Mouse (Mus musculus) hindbrain, embryonic 14.5 days (tissue): Measurements from ENCODE around the gene Tnfrsf21. TPM values are rescaled to one million over a fixed set of nuclear protein-coding genes. Genes with fewer than 3 reads are reported as not detected.

Experiments
- ATAC-seq: fragments of 200-750 bp; cut with Nextera tagmentation; 2 replicates; pipeline ENCODE4 v1.8.0; 2017; ENCODE audit warnings: moderate number of reproducible peaks, mild to moderate bottlenecking, moderate TSS enrichment, moderate library complexity; ENCODE audit not compliant: low FRiP score
- DNase-seq: peaks from one replicate; pipeline ENCODE4 v3.0.0-alpha.2; 2015; ENCODE audit warnings: low spot score
- H3K27ac ChIP-seq: fragments of 300-500 bp; sonication (generic); 2 replicates; pipeline ENCODE4 v1.5.1; 2014; ENCODE audit warnings: mild to moderate bottlenecking, moderate library complexity
- H3K27me3 ChIP-seq: fragments of 300-500 bp; sonication (generic); 2 replicates; pipeline ENCODE4 v1.6.1; 2014; ENCODE audit warnings: mild to moderate bottlenecking, low read length, mixed read lengths; ENCODE audit not compliant: control insufficient read depth, insufficient read depth
- H3K36me3 ChIP-seq: fragments of 300-500 bp; sonication (generic); replicated peaks from 2 replicates; pipeline ENCODE4 v1.6.1; 2014; ENCODE audit not compliant: control insufficient read depth, insufficient read depth
- H3K4me1 ChIP-seq: fragments of 300-500 bp; sonication (generic); replicated peaks from 2 replicates; pipeline ENCODE4 v1.6.1; 2014; ENCODE audit warnings: antibody characterized with exemption, low read length, mixed read lengths; ENCODE audit not compliant: control insufficient read depth, insufficient read depth
- H3K4me2 ChIP-seq: fragments of 300-500 bp; sonication (generic); replicated peaks from 2 replicates; pipeline ENCODE4 v1.6.1; 2014; ENCODE audit warnings: mild to moderate bottlenecking, moderate library complexity
- H3K4me3 ChIP-seq: fragments of 300-500 bp; sonication (generic); replicated peaks from 2 replicates; pipeline ENCODE4 v1.5.1; 2014; ENCODE audit warnings: mild to moderate bottlenecking, low read length
- H3K9ac ChIP-seq: fragments of 300-500 bp; sonication (generic); 2 replicates; pipeline ENCODE4 v1.6.1; 2014
- H3K9me3 ChIP-seq: fragments of 300-500 bp; sonication (generic); 2 replicates; pipeline ENCODE4 v1.6.1; 2016; ENCODE audit warnings: low read length; ENCODE audit not compliant: control insufficient read depth
- WGBS: fragments of 180-500 bp; shearing (Covaris S2); extraction: QIAGEN DNeasy Blood & Tissue Kit; methylation state at CpG from one replicate; pipeline ENCODE4 v1.1.7; 2014; 5-methylcytosine and 5-hydroxymethylcytosine counted together
- polyA plus RNA-seq: library from polyadenylated mRNA; unstranded; fragments of >200 nt; fragmentation: Nextera tagmentation; extraction: Ambion mirVana; gene quantifications from 2 replicates; pipeline ENCODE4 v1.2.1, GENCODE M21; 2014

The Tnfrsf21 gene
- polyA plus RNA-seq, 1 experiment from 2014 or later = 80.7 TPM

DNA sequence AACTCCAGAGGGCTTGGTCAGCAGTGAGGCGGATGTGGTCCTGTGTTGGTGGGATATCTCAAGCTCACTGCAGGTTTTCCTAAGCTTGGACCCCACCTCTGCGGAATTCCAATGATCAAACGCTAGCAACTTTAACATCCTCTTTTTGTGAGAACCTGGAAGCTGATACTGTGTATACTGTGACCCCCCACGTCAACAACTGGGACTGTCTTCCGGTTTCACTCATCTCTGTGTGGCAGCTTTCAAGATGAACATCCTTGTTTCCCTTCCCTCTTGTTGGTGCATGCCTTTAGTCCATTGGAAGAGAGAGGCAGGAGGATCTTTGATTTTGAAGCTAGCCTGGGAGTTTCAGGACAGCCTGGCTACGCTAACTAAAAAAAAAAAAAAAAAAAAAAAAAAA is 73.1 kb downstream of the Tnfrsf21 start:
- ATAC-seq = no peak
- 94% methylated on average over 6 of the region's 6 CpGs for WGBS
- Histone ChIP-seq H3K36me3 (peaks cover 54% of the 10 kb centered on the region), H3K4me1 (no peaks in the 10 kb centered on the region), H3K4me3 (no peak overlapping the region), H3K9me3 (no peaks in the 10 kb centered on the region), H3K9ac (no peak overlapping the region), H3K4me2 (no peak overlapping the region), H3K27ac (no peak overlapping the region), H3K27me3 (no peaks in the 10 kb centered on the region)
- DNase-seq = no peak

DNA sequence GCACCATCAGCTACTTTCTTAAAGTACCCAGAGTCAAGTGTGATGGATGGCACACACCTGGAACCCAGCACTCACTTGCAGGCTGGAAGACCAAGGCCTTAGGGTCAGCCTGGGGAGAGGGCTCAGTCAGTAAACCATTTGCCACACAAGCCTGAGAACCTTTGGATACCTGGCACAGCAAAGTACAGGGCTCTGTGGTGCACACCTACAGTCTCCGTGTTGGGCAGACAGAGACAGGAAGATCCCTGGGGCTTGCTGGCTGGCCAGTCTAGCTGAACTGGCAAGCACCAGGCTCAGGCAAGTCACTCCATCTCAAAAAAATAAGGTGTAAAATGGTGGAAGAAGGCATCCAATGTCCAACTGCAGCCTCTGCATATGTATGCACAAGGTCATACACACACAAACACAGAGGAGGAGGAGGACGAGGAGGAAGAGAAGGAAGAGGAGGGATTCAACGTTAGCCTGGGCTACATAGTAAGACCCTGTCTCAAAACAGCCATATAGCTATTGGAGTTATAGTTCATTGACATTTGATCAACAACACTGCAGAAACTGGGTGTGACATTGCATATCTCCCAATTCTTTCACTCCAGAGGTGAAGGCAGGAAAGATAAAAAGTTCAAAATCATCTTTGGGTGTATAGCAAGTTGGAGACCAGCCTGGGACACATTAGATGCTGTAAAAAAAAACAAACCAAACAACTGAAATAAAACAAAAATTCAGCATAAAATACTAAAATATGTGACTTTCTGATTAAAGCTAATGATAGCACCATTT is 74.8 kb downstream of the Tnfrsf21 start:
- H3K36me3 ChIP-seq = peaks cover 43% of the 10 kb centered on the region
- H3K9me3 ChIP-seq = no peaks in the 10 kb centered on the region
- 90% methylated on average over 3 of the region's 3 CpGs for WGBS
- DNase-seq = no peak
- ATAC-seq = no peak
- H3K4me1 ChIP-seq = no peaks in the 10 kb centered on the region
- no peak overlapping the region for H3K9ac ChIP-seq
- H3K4me2 ChIP-seq = no peak overlapping the region
- H3K4me3 ChIP-seq = no peak overlapping the region
- H3K27me3 ChIP-seq = no peaks in the 10 kb centered on the region
- no peak overlapping the region for H3K27ac ChIP-seq

DNA sequence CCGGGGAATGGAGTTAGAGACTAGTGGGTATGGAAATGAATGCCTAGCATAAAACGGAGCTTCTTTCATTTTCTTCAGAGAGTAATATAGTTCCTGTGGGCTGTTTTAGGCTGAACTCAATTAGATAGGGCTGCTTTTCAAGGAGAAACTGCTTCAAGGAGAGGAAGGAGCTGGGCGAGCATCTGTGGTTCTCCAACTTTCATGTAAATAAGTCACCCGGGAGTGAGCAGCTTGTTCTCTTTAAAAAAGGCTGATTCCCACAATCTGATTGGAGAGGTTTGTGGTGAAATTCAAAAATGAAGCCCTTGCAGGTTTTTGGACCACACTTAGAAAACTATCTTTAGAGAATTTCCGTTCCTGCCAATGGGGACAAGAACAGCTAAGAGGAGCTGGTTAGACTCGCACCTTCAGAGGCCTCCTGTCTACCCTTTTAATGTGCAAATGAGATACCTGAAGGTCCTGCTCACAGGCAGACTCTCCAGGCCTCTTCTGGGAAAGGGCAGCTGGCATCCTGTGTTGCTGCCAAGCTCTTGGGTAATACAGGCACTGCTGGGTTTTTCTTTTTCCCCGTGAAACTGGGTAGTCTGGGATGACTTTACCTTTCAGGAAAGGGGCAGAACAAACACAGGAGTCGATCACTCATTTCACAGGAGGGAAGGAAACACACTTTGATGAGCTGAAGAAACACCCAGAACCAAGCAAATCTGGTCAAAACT is 76.1 kb downstream of the Tnfrsf21 start:
- DNase-seq (no peak), ATAC-seq (no peak)
- no peak overlapping the region for H3K27ac ChIP-seq
- no peaks in the 10 kb centered on the region for H3K9me3 ChIP-seq
- H3K4me3 ChIP-seq = no peak overlapping the region
- no peak overlapping the region for H3K4me2 ChIP-seq
- no peaks in the 10 kb centered on the region for H3K4me1 ChIP-seq
- 47% methylated on average over 8 of the region's 8 CpGs for WGBS
- peaks cover 34% of the 10 kb centered on the region for H3K36me3 ChIP-seq
- H3K9ac ChIP-seq = no peak overlapping the region
- H3K27me3 ChIP-seq = no peaks in the 10 kb centered on the region

DNA sequence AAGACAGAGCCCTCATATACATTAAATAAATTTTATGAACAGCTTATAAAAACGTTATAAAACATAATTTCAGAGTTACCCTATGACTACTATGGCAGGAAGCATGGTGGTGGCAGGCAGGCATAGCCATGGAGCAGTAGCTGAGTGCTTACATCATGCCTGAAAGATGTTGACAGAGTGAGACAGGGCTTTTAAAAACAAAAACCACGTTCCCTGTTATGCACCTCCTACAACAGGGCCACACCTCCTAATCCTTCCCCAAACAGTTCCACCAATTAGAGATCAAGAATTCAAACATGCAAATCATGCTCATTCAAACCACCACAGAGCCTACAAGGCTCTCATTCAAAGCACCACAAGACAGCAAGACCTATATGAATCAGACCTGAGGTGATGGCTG is 77.9 kb downstream of the Tnfrsf21 start:
- WGBS = 47% methylated on average over 2 of the region's 2 CpGs
- Histone ChIP-seq H3K9me3 (no peaks in the 10 kb centered on the region), H3K4me1 (no peaks in the 10 kb centered on the region), H3K4me3 (no peak overlapping the region), H3K9ac (no peak overlapping the region), H3K27me3 (no peaks in the 10 kb centered on the region), H3K36me3 (peaks cover 15% of the 10 kb centered on the region), H3K27ac (no peak overlapping the region), H3K4me2 (no peak overlapping the region)
- DNase-seq (no peak), ATAC-seq (no peak)

DNA sequence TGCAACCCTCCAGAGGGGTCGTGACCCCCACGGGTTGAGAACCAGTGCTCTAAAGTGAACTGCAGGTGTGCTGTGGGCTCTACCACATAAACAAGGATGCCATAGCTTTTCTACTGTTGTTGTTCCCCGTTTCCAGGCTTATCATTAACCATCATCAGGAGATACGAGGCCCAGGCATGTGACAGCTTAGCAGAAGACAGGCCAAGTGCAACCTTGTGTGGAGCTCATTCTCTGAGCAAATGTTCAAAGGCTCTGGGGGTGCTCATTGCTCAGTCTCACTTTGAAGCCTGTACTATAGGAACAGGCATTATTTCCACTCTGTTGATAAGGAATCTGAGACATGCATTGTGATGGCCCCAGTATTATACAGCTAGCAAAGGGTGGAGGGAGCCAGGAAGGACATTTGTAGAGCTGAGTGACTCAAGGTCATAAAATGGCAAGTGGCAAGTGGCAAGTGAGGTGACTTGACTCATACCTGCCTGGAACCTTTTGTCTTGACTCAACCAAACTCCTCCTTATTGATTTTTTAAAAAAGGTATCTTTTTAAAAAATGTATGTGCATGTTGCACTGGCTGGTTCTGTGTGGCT is 80.8 kb downstream of the Tnfrsf21 start:
- Histone ChIP-seq H3K4me1 (no peaks in the 10 kb centered on the region), H3K4me3 (no peak overlapping the region), H3K27me3 (no peaks in the 10 kb centered on the region), H3K9ac (no peak overlapping the region), H3K4me2 (no peak overlapping the region), H3K27ac (no peak overlapping the region), H3K36me3 (no peaks in the 10 kb centered on the region), H3K9me3 (no peaks in the 10 kb centered on the region)
- ATAC-seq = no peak
- no peak for DNase-seq
- 76% methylated on average over 4 of the region's 4 CpGs for WGBS

DNA sequence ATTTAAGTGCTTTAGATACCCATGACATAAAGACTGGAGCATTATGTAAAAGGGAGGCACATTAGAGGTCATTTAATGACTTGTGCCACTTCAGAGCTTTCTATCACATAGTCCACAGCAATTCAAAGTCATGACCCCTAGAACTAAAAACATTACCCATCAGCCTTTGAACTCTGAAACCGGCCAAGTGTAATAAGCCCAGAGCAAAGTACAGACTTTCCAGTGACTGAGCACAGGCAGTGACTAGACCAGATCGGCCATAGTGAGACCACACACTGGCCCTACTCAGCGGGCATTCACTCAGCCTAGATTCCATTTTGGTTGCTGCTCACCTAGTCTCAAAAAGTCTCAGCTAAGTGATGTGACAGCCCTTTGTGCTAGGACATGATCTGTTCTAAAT is 89.8 kb downstream of the Tnfrsf21 start:
- H3K27ac ChIP-seq = no peak overlapping the region
- WGBS = 86% methylated on average over 3 of the region's 3 CpGs
- DNase-seq = no peak
- no peak for ATAC-seq
- H3K9ac ChIP-seq = no peak overlapping the region
- H3K9me3 ChIP-seq = no peaks in the 10 kb centered on the region
- H3K36me3 ChIP-seq = no peaks in the 10 kb centered on the region
- no peaks in the 10 kb centered on the region for H3K27me3 ChIP-seq
- no peak overlapping the region for H3K4me2 ChIP-seq
- H3K4me3 ChIP-seq = no peak overlapping the region
- H3K4me1 ChIP-seq = no peaks in the 10 kb centered on the region

DNA sequence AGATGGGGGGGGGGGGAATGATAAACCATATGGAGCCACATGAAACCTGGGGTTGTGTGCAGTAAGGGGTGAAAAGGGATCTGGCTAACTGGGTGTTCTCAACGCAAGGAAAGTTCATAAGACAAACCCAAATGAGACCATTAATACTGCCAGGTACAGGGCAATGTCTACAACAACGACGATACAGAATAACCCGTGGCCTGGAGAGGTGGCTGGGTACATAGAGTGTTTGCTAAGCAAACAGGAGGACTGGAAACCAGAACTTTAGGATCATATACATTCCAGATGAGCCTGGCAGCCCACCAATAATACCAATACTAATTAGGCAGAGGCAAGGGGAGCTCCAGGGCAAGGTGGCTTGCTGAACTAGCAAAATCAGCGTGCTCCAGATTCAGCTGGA is 91.0 kb downstream of the Tnfrsf21 start:
- no peaks in the 10 kb centered on the region for H3K9me3 ChIP-seq
- ATAC-seq (no peak), DNase-seq (no peak)
- no peak overlapping the region for H3K9ac ChIP-seq
- WGBS = over 99% methylated on average over 5 of the region's 5 CpGs
- H3K27me3 ChIP-seq = no peaks in the 10 kb centered on the region
- H3K4me1 ChIP-seq = no peaks in the 10 kb centered on the region
- H3K36me3 ChIP-seq = no peaks in the 10 kb centered on the region
- H3K4me2 ChIP-seq = no peak overlapping the region
- no peak overlapping the region for H3K4me3 ChIP-seq
- no peak overlapping the region for H3K27ac ChIP-seq

DNA sequence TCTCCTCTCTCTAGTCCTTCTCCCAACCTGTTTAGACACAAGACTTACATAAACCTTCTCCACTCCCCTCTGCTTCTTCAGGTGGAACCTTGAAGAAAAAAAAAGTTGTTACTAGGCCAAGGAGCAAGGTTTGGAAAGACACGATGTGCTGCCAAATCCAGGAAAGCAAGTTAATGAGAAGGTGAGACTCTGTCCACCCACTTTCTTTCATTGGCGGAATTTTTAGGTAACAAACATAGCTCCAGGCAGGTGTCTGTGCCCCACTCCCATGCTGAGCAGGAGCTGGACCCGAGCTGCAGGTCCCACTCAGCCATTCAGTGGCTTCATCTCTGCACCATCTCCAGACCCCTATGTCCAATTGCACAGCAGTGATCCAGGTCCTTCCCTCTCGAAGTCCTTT is 93.1 kb downstream of the Tnfrsf21 start:
- H3K27me3 ChIP-seq = no peaks in the 10 kb centered on the region
- H3K4me2 ChIP-seq = no peak overlapping the region
- DNase-seq = no peak
- no peak overlapping the region for H3K27ac ChIP-seq
- no peaks in the 10 kb centered on the region for H3K9me3 ChIP-seq
- ATAC-seq = no peak
- 0 out of 2 replicates have a peak, but pooled peaks cover 2% of the 10 kb centered on the region for H3K4me1 ChIP-seq
- H3K4me3 ChIP-seq = no peak overlapping the region
- WGBS = 79% methylated on average over 4 of the region's 4 CpGs
- no peak overlapping the region for H3K9ac ChIP-seq
- H3K36me3 ChIP-seq = no peaks in the 10 kb centered on the region

DNA sequence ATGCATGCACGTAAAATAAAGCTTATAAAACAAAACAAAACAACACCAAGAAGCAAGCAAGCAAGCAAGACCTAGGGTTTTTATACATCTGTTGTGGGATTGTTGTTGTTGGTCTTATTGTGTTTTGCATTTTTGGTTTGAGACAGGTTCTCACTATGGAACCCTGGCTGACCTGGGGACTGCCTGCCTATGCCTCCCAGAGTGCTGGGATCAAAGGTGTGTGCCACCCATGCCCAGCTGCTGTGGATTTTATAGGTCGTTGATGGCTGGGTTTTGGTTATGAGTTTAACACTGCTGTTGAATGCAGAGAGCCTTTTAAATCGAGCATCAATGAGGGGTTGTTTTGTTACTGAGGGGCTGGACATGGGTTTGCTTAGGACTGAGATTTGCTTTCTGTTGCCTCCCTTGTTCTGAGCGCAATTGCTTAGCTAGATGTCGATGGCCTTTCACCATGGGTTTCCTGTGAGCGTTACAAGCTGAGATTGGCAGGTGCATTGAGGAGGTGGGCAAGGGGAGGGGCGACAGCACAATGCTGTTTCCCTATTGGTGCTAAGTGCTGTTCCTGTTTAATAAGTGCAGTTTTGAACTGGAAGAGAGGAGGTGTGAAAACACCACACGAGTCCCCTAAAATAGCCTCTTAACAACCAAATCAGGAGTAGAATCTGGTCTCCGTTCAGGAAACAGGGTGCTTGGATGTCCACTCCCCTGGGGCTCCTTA is 94.0 kb downstream of the Tnfrsf21 start:
- 72% methylated on average over 9 of the region's 9 CpGs for WGBS
- Histone ChIP-seq H3K27ac (no peak overlapping the region), H3K4me1 (0 out of 2 replicates have a peak, but pooled peaks cover 3% of the 10 kb centered on the region), H3K27me3 (no peaks in the 10 kb centered on the region), H3K4me2 (no peak overlapping the region), H3K9ac (no peak overlapping the region), H3K36me3 (no peaks in the 10 kb centered on the region), H3K4me3 (no peak overlapping the region), H3K9me3 (no peaks in the 10 kb centered on the region)
- ATAC-seq (no peak), DNase-seq (no peak)
